ENCODE assay signal across 8 mouse cellular contexts in the genomic region with DNA sequence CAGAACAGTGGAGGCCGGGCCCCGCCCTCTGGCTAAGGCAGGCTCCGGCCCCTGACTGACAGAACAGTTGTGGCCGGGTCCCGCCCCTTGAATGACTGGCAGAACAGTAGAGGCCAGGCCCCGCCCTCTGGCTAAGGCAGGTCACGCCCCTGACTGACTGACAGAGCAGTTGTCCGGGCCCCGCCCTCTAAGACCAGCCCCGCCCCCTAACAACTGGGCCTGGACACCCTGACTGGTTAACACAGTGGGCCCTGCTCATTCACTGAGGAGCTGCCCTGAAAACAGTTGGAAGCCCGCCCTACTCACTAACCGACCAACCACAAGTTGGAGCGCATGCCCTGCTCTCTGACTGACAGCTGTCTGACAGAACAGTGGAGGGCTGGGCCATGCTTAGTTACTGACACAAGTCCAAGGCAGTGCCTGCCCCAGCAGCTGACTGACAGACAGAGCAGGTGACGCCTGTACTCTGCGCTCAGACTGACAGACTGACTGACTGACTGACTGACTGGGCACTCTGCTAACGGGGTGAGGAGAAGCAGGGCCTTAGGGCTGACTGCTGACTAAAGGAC. TPM values are rescaled to one million over a fixed set of nuclear protein-coding genes. Genes with fewer than 3 reads are reported as not detected.
A peak's percentile ranks its signal among the peaks of the same experiment; 100 is the strongest.
DNase-seq lines count a peak whose midpoint lies in the region; ATAC-seq lines count a peak whose summit lies in the region.

No protein-coding gene starts in this region.

- no peak overlapping the region for H3K4me2 ChIP-seq in embryonic facial prominence, embryonic 11.5 days (ENCODE audit: low read depth, low read length)
- peak overlapping the region; percentile 48 for H3K4me2 ChIP-seq in heart, embryonic 11.5 days
- 0 out of 2 replicates have a peak overlapping the region, but pooled peaks have one; percentile 2 for H3K4me2 ChIP-seq in kidney, embryonic 15.5 days
- peak overlapping the region; percentile 5; the same call in 1 of the 2 replicates for H3K4me2 ChIP-seq in neural tube, embryonic 11.5 days (ENCODE audit: low read depth)

- H3K9me3 ChIP-seq in embryonic facial prominence, embryonic 11.5 days (replicated peaks; ENCODE audit: control insufficient read depth, low read length), result no peaks in the 10 kb centered on the region
- no peaks in the 10 kb centered on the region for H3K9me3 ChIP-seq in heart, embryonic 11.5 days (replicated peaks; ENCODE audit: control insufficient read depth, low read length)
- no peaks in the 10 kb centered on the region for H3K9me3 ChIP-seq in kidney, embryonic 15.5 days (replicated peaks)
- H3K9me3 ChIP-seq in neural tube, embryonic 11.5 days (ENCODE audit: control insufficient read depth, low read length), result no peaks in the 10 kb centered on the region

- 6% methylated on average over 16 of the region's 16 CpGs for WGBS in embryonic facial prominence, embryonic 11.5 days
- 3% methylated on average over 16 of the region's 16 CpGs for WGBS in heart, embryonic 11.5 days (ENCODE audit: insufficient replicate concordance)
- WGBS in kidney, embryonic 15.5 days, result 19% methylated on average over 16 of the region's 16 CpGs
- WGBS in neural tube, embryonic 11.5 days, result 8% methylated on average over 16 of the region's 16 CpGs

- peak; percentile 88 for ATAC-seq in embryonic facial prominence, embryonic 11.5 days (replicated peaks; ENCODE audit: insufficient number of reproducible peaks, low FRiP score, low TSS enrichment, low read depth)
- ATAC-seq in heart, embryonic 11.5 days (replicated peaks; ENCODE audit: insufficient number of reproducible peaks, low FRiP score, low TSS enrichment), result peak; percentile 89
- ATAC-seq in kidney, embryonic 15.5 days (replicated peaks; ENCODE audit: low FRiP score), result peak; percentile 87
- peak; percentile 79 for ATAC-seq in neural tube, embryonic 11.5 days (ENCODE audit: insufficient read depth, low FRiP score, low TSS enrichment)

- H3K4me1 ChIP-seq in embryonic facial prominence, embryonic 11.5 days (ENCODE audit: control insufficient read depth, insufficient read depth, low read length), result peaks cover 5% of the 10 kb centered on the region
- peaks cover 49% of the 10 kb centered on the region for H3K4me1 ChIP-seq in heart, embryonic 11.5 days (ENCODE audit: control insufficient read depth, insufficient read depth, low read length)
- peaks cover 51% of the 10 kb centered on the region for H3K4me1 ChIP-seq in kidney, embryonic 15.5 days
- H3K4me1 ChIP-seq in neural tube, embryonic 11.5 days (ENCODE audit: control insufficient read depth, insufficient read depth, low read length), result peaks cover 13% of the 10 kb centered on the region

- H3K9ac ChIP-seq in embryonic facial prominence, embryonic 11.5 days (replicated peaks; ENCODE audit: low read length), result no peak overlapping the region
- 0 out of 2 replicates have a peak overlapping the region, but pooled peaks have one; percentile 34 for H3K9ac ChIP-seq in heart, embryonic 11.5 days (ENCODE audit: low read depth, low read length)
- H3K9ac ChIP-seq in kidney, embryonic 15.5 days, result no peak overlapping the region
- H3K9ac ChIP-seq in neural tube, embryonic 11.5 days (ENCODE audit: low read length), result no peak overlapping the region

- H3K27ac ChIP-seq in embryonic facial prominence, embryonic 11.5 days (replicated peaks; ENCODE audit: low read depth, low read length), result no peak overlapping the region
- H3K27ac ChIP-seq in heart, embryonic 11.5 days (ENCODE audit: low read depth, low read length), result peak overlapping the region; percentile 59; the same call in 1 of the 2 replicates
- H3K27ac ChIP-seq in kidney, embryonic 15.5 days, result peak overlapping the region; percentile 63; the same call in 1 of the 2 replicates
- peak overlapping the region; percentile 39; the same call in 1 of the 2 replicates for H3K27ac ChIP-seq in neural tube, embryonic 11.5 days (ENCODE audit: low read depth, low read length)

- peak; percentile 71 to 77 for DNase-seq in right cerebral cortex, postnatal 10 days (ENCODE audit: low spot score in 2 of 2)
- no peak for DNase-seq in right cerebral cortex, adult 2 months (ENCODE audit: low spot score in 2 of 2)
- DNase-seq in embryonic facial prominence, embryonic 11.5 days (ENCODE audit: low spot score), result peak; percentile 82
- peak; percentile 83 to 88 for DNase-seq in lung, adult 18-20 months
- DNase-seq in neural tube, embryonic 11.5 days (ENCODE audit: low spot score), result peak; percentile 80
- DNase-seq in thymus, postnatal 36 days, result peak; percentile 35 to 52

- H3K4me3 ChIP-seq in embryonic facial prominence, embryonic 11.5 days (ENCODE audit: low read depth, low read length), result no peak overlapping the region
- no peak overlapping the region for H3K4me3 ChIP-seq in heart, embryonic 11.5 days (ENCODE audit: low read depth, low read length)
- H3K4me3 ChIP-seq in kidney, embryonic 15.5 days (replicated peaks), result no peak overlapping the region
- no peak overlapping the region for H3K4me3 ChIP-seq in neural tube, embryonic 11.5 days (ENCODE audit: low read depth, low read length)

- no peaks in the 10 kb centered on the region for H3K36me3 ChIP-seq in embryonic facial prominence, embryonic 11.5 days (replicated peaks; ENCODE audit: control insufficient read depth, insufficient read depth, low read depth, low read length)
- no peaks in the 10 kb centered on the region for H3K36me3 ChIP-seq in heart, embryonic 11.5 days (ENCODE audit: control insufficient read depth, insufficient read depth, low read length)
- no peaks in the 10 kb centered on the region for H3K36me3 ChIP-seq in kidney, embryonic 15.5 days
- H3K36me3 ChIP-seq in neural tube, embryonic 11.5 days (ENCODE audit: control insufficient read depth, insufficient read depth, low read length), result no peaks in the 10 kb centered on the region

- H3K27me3 ChIP-seq in embryonic facial prominence, embryonic 11.5 days (ENCODE audit: control insufficient read depth, insufficient read depth, low read length), result no peaks in the 10 kb centered on the region
- no peaks in the 10 kb centered on the region for H3K27me3 ChIP-seq in heart, embryonic 11.5 days (ENCODE audit: control insufficient read depth, insufficient read depth, low read length)
- no peaks in the 10 kb centered on the region for H3K27me3 ChIP-seq in kidney, embryonic 15.5 days
- H3K27me3 ChIP-seq in neural tube, embryonic 11.5 days (ENCODE audit: control insufficient read depth, insufficient read depth, low read length), result no peaks in the 10 kb centered on the region

RNA-seq across cellular contexts. Expression of a gene that starts 56.1 kb away (rescaled TPM):
- polyA plus RNA-seq in embryonic facial prominence, embryonic 11.5 days (2014; fragmentation: Nextera tagmentation; extraction: Ambion mirVana), result 1.4 and 1.7 TPM in 2 replicates
- polyA plus RNA-seq in heart, embryonic 11.5 days (2014; fragmentation: Nextera tagmentation; extraction: Ambion mirVana), result 7.0 and 9.7 TPM in 2 replicates
- polyA plus RNA-seq in kidney, embryonic 15.5 days (2015; fragmentation: Nextera tagmentation; extraction: Ambion mirVana), result 7.0 and 7.5 TPM in 2 replicates
- 1.3 and 1.5 TPM in 2 replicates for polyA plus RNA-seq in neural tube, embryonic 11.5 days (2014; fragmentation: Nextera tagmentation; extraction: Ambion mirVana)

Comparison
In these comparisons a context has a peak if more than half of its experiments do, and no peak if none do; other contexts are left out.
1. DNase-seq: peak in right cerebral cortex, postnatal 10 days (2 of 2), embryonic facial prominence, embryonic 11.5 days (single experiment), lung, adult 18-20 months (2 of 2), neural tube, embryonic 11.5 days (single experiment) and thymus, postnatal 36 days (2 of 2); none in right cerebral cortex, adult 2 months (0 of 2).
2. Peak in every context shown above with its lines, with median percentiles within 50 percentile points of each other: ATAC-seq.